Comparison of ENCODE assay signal across 33 mouse cellular contexts in genomic region chr11:46620414-46621168, GRCm38 (mm10). TPM values are rescaled to one million over a fixed set of nuclear protein-coding genes. Genes with fewer than 3 reads are reported as not detected.
DNase-seq lines count a peak whose midpoint lies in the region; ATAC-seq and TF ChIP-seq lines count a peak whose summit lies in the region.
"Had no signal": no experiment of that assay in that cellular context is flagged by ENCODE, and none has a peak within 500 bp of the region (broad histone marks: within the 10 kb centered on the region; RNA-seq: fewer than 3 reads in every experiment).

No protein-coding gene starts in this region.

- H3K4me3 ChIP-seq in layer of hippocampus, adult 2 months: no peak overlapping the region
- no peak overlapping the region for H3K4me3 ChIP-seq in midbrain, embryonic 13.5 days (replicated peaks)
- H3K4me3 ChIP-seq: forebrain, embryonic 10.5 days; forebrain, embryonic 13.5 days; heart, embryonic 12.5 days; heart, embryonic 15.5 days; hindbrain, embryonic 10.5 days; hindbrain, embryonic 13.5 days; intestine, embryonic 15.5 days had no signal

- 77% methylated on average over 7 of the region's 7 CpGs for WGBS in midbrain, embryonic 13.5 days

- no peak for TF ChIP-seq CTCF in layer of hippocampus, adult 2 months (conservative IDR thresholded peaks at IDR 0.05)

- H3K27ac ChIP-seq in layer of hippocampus, adult 2 months: peak overlapping the region; percentile 70; the same call in 1 of the 2 replicates
- no peak overlapping the region for H3K27ac ChIP-seq in midbrain, embryonic 13.5 days
- H3K27ac ChIP-seq: forebrain, embryonic 10.5 days; forebrain, embryonic 13.5 days; heart, embryonic 15.5 days; hindbrain, embryonic 10.5 days; hindbrain, embryonic 13.5 days; intestine, embryonic 15.5 days had no signal

- H3K36me3 ChIP-seq in midbrain, embryonic 13.5 days: no peaks in the 10 kb centered on the region
- H3K36me3 ChIP-seq: forebrain, embryonic 10.5 days; heart, embryonic 12.5 days; heart, embryonic 15.5 days; hindbrain, embryonic 10.5 days; hindbrain, embryonic 13.5 days; intestine, embryonic 15.5 days had no signal

- no peaks in the 10 kb centered on the region for H3K9me3 ChIP-seq in midbrain, embryonic 13.5 days
- H3K9me3 ChIP-seq: forebrain, embryonic 10.5 days; forebrain, embryonic 13.5 days; heart, embryonic 12.5 days; heart, embryonic 15.5 days; hindbrain, embryonic 10.5 days; hindbrain, embryonic 13.5 days; intestine, embryonic 15.5 days had no signal

- no peaks in the 10 kb centered on the region for H3K4me1 ChIP-seq in midbrain, embryonic 13.5 days (replicated peaks)
- H3K4me1 ChIP-seq: forebrain, embryonic 10.5 days; forebrain, embryonic 13.5 days; heart, embryonic 12.5 days; heart, embryonic 15.5 days; hindbrain, embryonic 10.5 days; hindbrain, embryonic 13.5 days; intestine, embryonic 15.5 days had no signal

- H3K27me3 ChIP-seq in midbrain, embryonic 13.5 days: no peaks in the 10 kb centered on the region
- H3K27me3 ChIP-seq: forebrain, embryonic 13.5 days; heart, embryonic 12.5 days; heart, embryonic 15.5 days; hindbrain, embryonic 13.5 days; intestine, embryonic 15.5 days had no signal

- no peak for DNase-seq in frontal cortex, postnatal 14 days (ENCODE audit: low spot score in 2 of 2)
- DNase-seq in layer of hippocampus, adult 2 months (ENCODE audit: low spot score in 2 of 2): no peak
- DNase-seq in layer of hippocampus, adult 9-10 months (ENCODE audit: low spot score): no peak
- DNase-seq in layer of hippocampus, postnatal 10 days (ENCODE audit: low spot score in 2 of 2): peak; percentile 9 to 23
- peak; percentile 11 to 30 for DNase-seq in layer of hippocampus, postnatal 36 days
- DNase-seq: adrenal gland, adult 2 months; adrenal gland, postnatal 25 days; cerebellum, adult 11-12 months; cerebellum, adult 8-10 months; cerebellum, postnatal 10 days; gastrocnemius, postnatal 10 days; gastrocnemius, postnatal 36 days; heart, postnatal 10 days; heart, postnatal 36 days had no signal

- no peak overlapping the region for H3K4me2 ChIP-seq in midbrain, embryonic 13.5 days (replicated peaks)
- H3K4me2 ChIP-seq: forebrain, embryonic 13.5 days; heart, embryonic 12.5 days; heart, embryonic 15.5 days; hindbrain, embryonic 13.5 days; intestine, embryonic 15.5 days had no signal

- H3K9ac ChIP-seq in midbrain, embryonic 13.5 days (replicated peaks): no peak overlapping the region
- H3K9ac ChIP-seq: forebrain, embryonic 13.5 days; heart, embryonic 12.5 days; heart, embryonic 15.5 days; hindbrain, embryonic 13.5 days; intestine, embryonic 15.5 days had no signal

- ATAC-seq in frontal cortex, adult (ENCODE audit: low TSS enrichment): peak; percentile 72
- ATAC-seq in midbrain, embryonic 13.5 days: no peak
- ATAC-seq: CD4-positive, CD25-positive, alpha-beta regulatory T cell, adult 4 months; hindbrain, embryonic 16.5 days; intestine, embryonic 15.5 days had no signal

RNA-seq across cellular contexts. Expression of gene Dppa1, which starts 8.5 kb away (rescaled TPM):
- total RNA-seq in layer of hippocampus, adult 2 months (2021): not detected
- total RNA-seq in layer of hippocampus, postnatal 10 days (2021): not detected
- total RNA-seq in layer of hippocampus, postnatal 36 days (2021): not detected
- not detected in 2 replicates for polyA plus RNA-seq in midbrain, embryonic 13.5 days (2015; fragmentation: Nextera tagmentation; extraction: Ambion mirVana)
- total RNA-seq: adrenal gland, adult 2 months; adrenal gland, postnatal 25 days; gastrocnemius, adult 18-20 months; gastrocnemius, postnatal 10 days; gastrocnemius, postnatal 36 days; granulocyte monocyte progenitor cell, adult 5-6 weeks; heart, adult 8-10 months; heart, postnatal 10 days; heart, postnatal 36 days; MEL had no signal
- polyA plus RNA-seq: adrenal gland, adult 2 months; brain, embryonic 14.5 days; C2C12; CD4-positive, CD25-positive, alpha-beta regulatory T cell, adult 4 months; embryonic facial prominence, embryonic 11.5 days; embryonic facial prominence, embryonic 14.5 days; forebrain, embryonic 10.5 days; forebrain, embryonic 13.5 days; heart, embryonic 12.5 days; heart, embryonic 15.5 days; hindbrain, embryonic 10.5 days; hindbrain, embryonic 13.5 days; hindbrain, embryonic 16.5 days; intestine, embryonic 15.5 days had no signal

RNA-seq across cellular contexts. Expression of gene BC053393, which starts 49.3 kb away (rescaled TPM):
- not detected for total RNA-seq in layer of hippocampus, adult 2 months (2021)
- not detected for total RNA-seq in layer of hippocampus, postnatal 10 days (2021)
- total RNA-seq in layer of hippocampus, postnatal 36 days (2021): not detected
- polyA plus RNA-seq in midbrain, embryonic 13.5 days (2015; fragmentation: Nextera tagmentation; extraction: Ambion mirVana): not detected in 2 replicates
- total RNA-seq: adrenal gland, adult 2 months; adrenal gland, postnatal 25 days; gastrocnemius, adult 18-20 months; gastrocnemius, postnatal 10 days; gastrocnemius, postnatal 36 days; granulocyte monocyte progenitor cell, adult 5-6 weeks; heart, postnatal 10 days; heart, postnatal 36 days; MEL had no signal
- polyA plus RNA-seq: adrenal gland, adult 2 months; brain, embryonic 14.5 days; C2C12; CD4-positive, CD25-positive, alpha-beta regulatory T cell, adult 4 months; embryonic facial prominence, embryonic 11.5 days; embryonic facial prominence, embryonic 14.5 days; forebrain, embryonic 10.5 days; forebrain, embryonic 13.5 days; hindbrain, embryonic 10.5 days; hindbrain, embryonic 13.5 days; hindbrain, embryonic 16.5 days; intestine, embryonic 15.5 days had no signal

Comparison
In these comparisons a context has a peak if more than half of its experiments do, and no peak if none do; other contexts are left out.
1. DNase-seq: peak in layer of hippocampus, postnatal 10 days (2 of 2) and layer of hippocampus, postnatal 36 days (2 of 2); none in frontal cortex, postnatal 14 days (0 of 2), layer of hippocampus, adult 2 months (0 of 2) and layer of hippocampus, adult 9-10 months (single experiment).